Mouse (Mus musculus): ENCODE measurements around the gene Zfp820. TPM values are rescaled to one million over a fixed set of nuclear protein-coding genes. Genes with fewer than 3 reads are reported as not detected.

The Zfp820 gene
- total RNA-seq (2023) = 0.56 TPM

DNA sequence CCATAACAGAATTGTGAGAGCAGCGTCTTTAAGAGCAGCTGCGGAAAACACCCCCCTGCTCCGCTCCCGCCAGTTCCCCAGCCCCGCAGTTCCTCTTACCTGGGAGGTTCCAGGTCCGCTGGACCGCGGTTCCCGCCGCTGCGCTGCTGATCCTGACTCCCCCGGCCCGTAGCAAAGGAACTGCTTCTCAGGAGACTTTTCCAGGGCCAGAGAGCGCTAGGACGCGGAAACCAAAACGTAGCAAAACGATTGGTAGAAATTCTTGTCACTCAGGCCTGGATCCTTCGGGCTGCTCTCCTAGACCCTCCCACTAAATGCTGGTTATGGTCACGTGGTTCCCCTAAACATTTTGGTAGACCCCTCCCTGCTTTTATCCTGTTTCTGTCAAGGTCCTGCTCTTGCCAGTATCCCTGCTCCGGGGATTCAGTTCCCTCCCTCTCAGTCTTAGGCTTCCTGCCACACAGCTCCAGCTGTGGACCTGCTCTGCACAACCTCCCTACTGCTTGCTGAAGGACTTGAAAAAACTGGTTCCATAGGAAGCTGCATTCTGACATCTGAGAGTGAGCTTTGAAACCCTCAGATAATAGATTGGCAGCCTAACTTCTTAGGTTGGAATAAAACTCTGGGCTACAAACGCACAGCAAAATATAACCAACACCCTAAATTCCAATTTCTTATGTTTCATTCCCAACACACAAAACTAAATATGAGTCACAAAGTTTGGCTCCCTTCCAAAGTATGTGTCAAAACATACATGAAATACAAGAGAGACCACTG, at the start of gene Zfp820:
Gene Zfp820, minus strand, starts transcription at position 228 of the 777 bp plus-strand sequence.

Other genes with a start within 250 kb of the Zfp820 start
- gene Zfp983, start 195.1 kb downstream of the Zfp820 start, total RNA-seq (2023) = 9.1 TPM
- 15.1 TPM for gene Gm10226, start 153.9 kb downstream of the Zfp820 start, total RNA-seq (2023)
- gene Zfp760, start 138.0 kb downstream of the Zfp820 start, total RNA-seq (2023) = 2.0 TPM
- gene Zfp229, start 115.0 kb downstream of the Zfp820 start, total RNA-seq (2023) = 0.95 TPM
- 7.4 TPM for gene Zfp995, start 64.2 kb upstream of the Zfp820 start, total RNA-seq (2023)
- 23.8 TPM for gene Zfp942, start 116.7 kb upstream of the Zfp820 start, total RNA-seq (2023)
- 17.8 TPM for gene Zfp943, start 116.8 kb upstream of the Zfp820 start, total RNA-seq (2023)

All from CD4-positive naive resting alpha-beta T cell, adult 57 days (primary cell).